Mouse (Mus musculus): ENCODE data around the gene Olfr742. TPM values are rescaled to one million over a fixed set of nuclear protein-coding genes. Genes with fewer than 3 reads are reported as not detected.

The Olfr742 gene
- polyA plus RNA-seq (2012; ENCODE audit: low replicate concordance) = not detected in 2 replicates

GRCm38 (mm10) chr14:50503300-50503699 lies at the start of gene Olfr742:
TSS of gene Olfr742 (plus strand) at chr14:50503600.

GRCm38 (mm10) chr14:50472438-50472837 lies 31.0 kb upstream of the Olfr742 start, which contains the start of gene Olfr741:
TSS of gene Olfr741 (plus strand) at chr14:50472738.

DNA sequence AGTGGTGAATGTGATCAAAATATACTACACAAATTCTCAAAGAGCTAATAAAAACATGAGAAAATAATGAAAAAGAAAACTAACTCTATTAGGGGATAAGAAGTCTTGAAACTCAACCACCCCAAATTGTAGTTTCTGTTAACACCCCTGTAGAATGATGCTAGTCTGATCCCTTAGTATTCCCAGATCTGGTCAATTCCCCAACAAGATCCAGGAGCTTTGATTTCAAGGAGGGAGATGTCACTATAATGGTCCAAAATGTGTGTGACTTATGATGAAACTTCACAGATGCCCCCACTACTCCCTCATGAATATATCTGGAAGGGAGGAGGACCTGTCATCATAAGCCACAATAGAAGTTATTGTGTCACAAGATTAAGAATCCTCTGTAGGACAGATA lies 18.1 kb downstream of the Olfr742 start, which contains the start of gene Olfr743:
Gene Olfr743, plus strand, starts transcription at position 301 of the 400 bp plus-strand sequence.

Other genes with a start within 250 kb of the Olfr742 start
- gene Olfr732, start 219.4 kb upstream of the Olfr742 start, polyA plus RNA-seq (2012; ENCODE audit: low replicate concordance) = not detected in 2 replicates
- not detected in 2 replicates for gene Olfr733, start 202.1 kb upstream of the Olfr742 start, polyA plus RNA-seq (2012; ENCODE audit: low replicate concordance)
- 0.13 TPM in 1 of 2 replicates, not detected in the other for gene Olfr734, start 176.8 kb upstream of the Olfr742 start, polyA plus RNA-seq (2012; ENCODE audit: low replicate concordance)
- not detected in 2 replicates for gene Olfr735, start 154.7 kb upstream of the Olfr742 start, polyA plus RNA-seq (2012; ENCODE audit: low replicate concordance)
- gene Tlr11, start 145.7 kb upstream of the Olfr742 start, polyA plus RNA-seq (2012; ENCODE audit: low replicate concordance) = 0.39 and 0.90 TPM in 2 replicates
- not detected in 2 replicates for gene Olfr736, start 122.4 kb upstream of the Olfr742 start, polyA plus RNA-seq (2012; ENCODE audit: low replicate concordance)
- not detected in 2 replicates for gene Olfr738, start 96.0 kb upstream of the Olfr742 start, polyA plus RNA-seq (2012; ENCODE audit: low replicate concordance)
- gene Olfr739, start 85.0 kb upstream of the Olfr742 start, polyA plus RNA-seq (2012; ENCODE audit: low replicate concordance) = not detected in 2 replicates
- gene Olfr740, start 58.1 kb upstream of the Olfr742 start, polyA plus RNA-seq (2012; ENCODE audit: low replicate concordance) = not detected in 2 replicates
- not detected in 2 replicates for gene Olfr741, start 30.9 kb upstream of the Olfr742 start, polyA plus RNA-seq (2012; ENCODE audit: low replicate concordance)
- not detected in 2 replicates for gene Olfr743, start 18.2 kb downstream of the Olfr742 start, polyA plus RNA-seq (2012; ENCODE audit: low replicate concordance)
- gene Olfr744, start 111.3 kb downstream of the Olfr742 start, polyA plus RNA-seq (2012; ENCODE audit: low replicate concordance) = not detected in 2 replicates
- gene Olfr745, start 135.8 kb downstream of the Olfr742 start, polyA plus RNA-seq (2012; ENCODE audit: low replicate concordance) = not detected in 2 replicates
- not detected in 2 replicates for gene Olfr746, start 143.5 kb downstream of the Olfr742 start, polyA plus RNA-seq (2012; ENCODE audit: low replicate concordance)
- gene Olfr747, start 189.6 kb downstream of the Olfr742 start, polyA plus RNA-seq (2012; ENCODE audit: low replicate concordance) = not detected in 2 replicates
- gene Olfr748, start 203.8 kb downstream of the Olfr742 start, polyA plus RNA-seq (2012; ENCODE audit: low replicate concordance) = not detected in 2 replicates
- gene Olfr749, start 241.5 kb downstream of the Olfr742 start, polyA plus RNA-seq (2012; ENCODE audit: low replicate concordance) = not detected in 2 replicates